Mouse (Mus musculus) C2C12 (cell line): ENCODE results near the gene Lmln. TPM values are rescaled to one million over a fixed set of nuclear protein-coding genes. Genes with fewer than 3 reads are reported as not detected.

ENCODE experiments used
- H3K27me3 ChIP-seq: one replicate; pipeline ENCODE4 v1.6.1; 2011; ENCODE audit not compliant: control insufficient read depth, insufficient read depth, insufficient read length
- H3K36me3 ChIP-seq: one replicate; pipeline ENCODE4 v1.6.1; 2011; ENCODE audit not compliant: control insufficient read depth, insufficient read depth
- H3K4me3 ChIP-seq: one replicate; pipeline ENCODE4 v1.5.1; 2011; ENCODE audit warnings: mild to moderate bottlenecking, control low read depth; ENCODE audit not compliant: poor library complexity, insufficient read depth, severe bottlenecking
- H3K79me2 ChIP-seq: one replicate; pipeline ENCODE4 v1.6.1; 2011; ENCODE audit not compliant: control insufficient read depth, insufficient read depth
- H3K79me3 ChIP-seq: one replicate; pipeline ENCODE4 v1.6.1; 2011; ENCODE audit warnings: low read depth, control low read depth
- H3ac ChIP-seq: one replicate; pipeline ENCODE3; 2011; ENCODE audit warnings: low read depth; ENCODE audit not compliant: control insufficient read depth, insufficient read length
- CEBPB ChIP-seq: IDR thresholded peaks from one replicate; pipeline ENCODE4 v1.6.1; 2011; ENCODE audit warnings: low read depth, mild to moderate bottlenecking, control low read depth, moderate library complexity
- CTCF ChIP-seq: IDR thresholded peaks from one replicate; pipeline ENCODE4 v1.5.1; 2011; ENCODE audit not compliant: control insufficient read depth, insufficient read depth, insufficient read length
- FOSL1 ChIP-seq: IDR thresholded peaks from one replicate; pipeline ENCODE4 v1.8.0; 2011; ENCODE audit warnings: mild to moderate bottlenecking, low read length; ENCODE audit not compliant: poor library complexity, insufficient read depth, severe bottlenecking
- MAX ChIP-seq: IDR thresholded peaks from one replicate; pipeline ENCODE4 v1.6.1; 2011; ENCODE audit warnings: mild to moderate bottlenecking, control low read depth
- MYOD1 ChIP-seq: IDR thresholded peaks from one replicate; pipeline ENCODE4 v1.6.1; 2011; ENCODE audit warnings: low read depth; ENCODE audit not compliant: control insufficient read depth, insufficient read length
- MYOG ChIP-seq: IDR thresholded peaks from one replicate; pipeline ENCODE4 v1.6.1; 2011; ENCODE audit not compliant: control insufficient read depth, insufficient read length; ENCODE audit errors: extremely low read depth
- USF1 ChIP-seq: IDR thresholded peaks from one replicate; pipeline ENCODE4 v1.6.1; 2011; ENCODE audit warnings: low read depth, mild to moderate bottlenecking, control low read depth, moderate library complexity
- polyA plus RNA-seq: library from polyadenylated mRNA; unstranded; fragments of >200 nt; fragmentation: generic; extraction: Trizol; gene quantifications from one replicate; pipeline ENCODE4 v1.2.1, GENCODE M21; 2012; ENCODE audit warnings: missing spikeins

The Lmln gene
- polyA plus RNA-seq, 1 experiment, result 1.2 TPM

- H3K27me3 ChIP-seq, result no peaks in the 10 kb centered on the region
- no peaks in the 10 kb centered on the region for H3K79me3 ChIP-seq
- H3K79me2 ChIP-seq, result no peaks in the 10 kb centered on the region
- no peak overlapping the region for H3ac ChIP-seq
- TF ChIP-seq CEBPB, result no peak
- TF ChIP-seq MAX, result no peak
- TF ChIP-seq MYOG, result no peak
- TF ChIP-seq USF1, result no peak
- no peak for TF ChIP-seq CTCF
- no peak for TF ChIP-seq MYOD1
- no peak for TF ChIP-seq FOSL1
- H3K36me3 ChIP-seq, result peaks cover 12% of the 10 kb centered on the region
- H3K4me3 ChIP-seq, result no peak overlapping the region
Measured at GRCm38 (mm10) chr16:33082951-33083350, 20.6 kb downstream of the Lmln start.

- Histone ChIP-seq H3K36me3 (peaks cover 12% of the 10 kb centered on the region), H3ac (no peak overlapping the region), H3K79me3 (no peaks in the 10 kb centered on the region), H3K4me3 (no peak overlapping the region), H3K79me2 (no peaks in the 10 kb centered on the region), H3K27me3 (no peaks in the 10 kb centered on the region)
- TF ChIP-seq CEBPB, result no peak
- no peak for TF ChIP-seq FOSL1
- no peak for TF ChIP-seq USF1
- TF ChIP-seq MAX, result no peak
- TF ChIP-seq CTCF, result no peak
- no peak for TF ChIP-seq MYOD1
- TF ChIP-seq MYOG, result no peak
Measured at GRCm38 (mm10) chr16:33083996-33084395, 21.7 kb downstream of the Lmln start.

- H3ac ChIP-seq, result no peak overlapping the region
- H3K79me2 ChIP-seq, result no peaks in the 10 kb centered on the region
- H3K36me3 ChIP-seq, result peaks cover 12% of the 10 kb centered on the region
- H3K79me3 ChIP-seq, result no peaks in the 10 kb centered on the region
- no peak for TF ChIP-seq USF1
- no peak for TF ChIP-seq FOSL1
- TF ChIP-seq MYOD1, result no peak
- no peak for TF ChIP-seq CEBPB
- no peak for TF ChIP-seq CTCF
- no peak for TF ChIP-seq MYOG
- no peak for TF ChIP-seq MAX
- H3K27me3 ChIP-seq, result no peaks in the 10 kb centered on the region
- H3K4me3 ChIP-seq, result no peak overlapping the region
Measured at GRCm38 (mm10) chr16:33085666-33086065, 23.3 kb downstream of the Lmln start.

GRCm38 (mm10) chr16:33113726-33114125 is 51.4 kb downstream of the Lmln start:
- Histone ChIP-seq H3ac (no peak overlapping the region), H3K36me3 (no peaks in the 10 kb centered on the region), H3K79me2 (no peaks in the 10 kb centered on the region), H3K79me3 (no peaks in the 10 kb centered on the region), H3K4me3 (no peak overlapping the region), H3K27me3 (no peaks in the 10 kb centered on the region)
- TF ChIP-seq MAX (no peak), MYOG (no peak), MYOD1 (no peak), CTCF (no peak), CEBPB (no peak), FOSL1 (no peak), USF1 (no peak)

- Histone ChIP-seq H3K36me3 (peaks cover 6% of the 10 kb centered on the region), H3K4me3 (no peak overlapping the region)
Measured at GRCm38 (mm10) chr16:33123373-33123772, 61.1 kb downstream of the Lmln start.

More at GRCm38 (mm10) chr16:33123373-33123772, 61.1 kb downstream of the Lmln start:
- Histone ChIP-seq H3K27me3 (no peaks in the 10 kb centered on the region), H3ac (no peak overlapping the region), H3K79me3 (no peaks in the 10 kb centered on the region), H3K79me2 (no peaks in the 10 kb centered on the region)
- TF ChIP-seq MAX, result no peak
